Mouse (Mus musculus) ovary, postnatal 36 days (tissue): ENCODE measurements around the gene Fgfr2.

Experiments
- DNase-seq: peaks from one replicate; pipeline ENCODE4 v3.0.0; 2022; ENCODE audit warnings: low spot score, mixed read lengths

Gene Fgfr2

GRCm38 (mm10) chr7:133088411-133088810 is 34.7 kb downstream of the Fgfr2 start:
- no peak for DNase-seq

DNA sequence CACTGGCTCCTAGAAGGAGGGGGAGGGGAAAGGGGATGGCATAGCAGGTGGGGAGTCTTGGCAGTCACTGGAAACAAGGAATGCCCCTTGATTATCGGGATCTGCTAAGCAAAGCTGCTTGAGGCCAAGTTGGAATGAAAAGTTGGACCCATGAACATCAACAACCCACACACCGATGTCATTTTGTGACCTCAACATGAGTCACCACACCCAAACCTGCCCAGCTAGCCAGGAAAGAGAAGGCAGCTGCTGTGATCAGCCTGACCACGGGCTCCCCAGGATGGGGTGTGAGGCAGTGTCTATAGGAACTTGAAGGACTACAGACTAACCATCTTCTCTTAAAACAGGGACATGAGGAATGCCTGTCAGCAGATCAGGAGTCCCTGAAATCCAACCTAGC is 37.7 kb downstream of the Fgfr2 start:
- no peak for DNase-seq

- DNase-seq = no peak
These were observed 39.1 kb downstream of the Fgfr2 start for GRCm38 (mm10) chr7:133083936-133084614.

- no peak for DNase-seq
These were observed 44.2 kb downstream of the Fgfr2 start for GRCm38 (mm10) chr7:133078929-133079328.

- no peak for DNase-seq
These were observed 48.6 kb downstream of the Fgfr2 start for GRCm38 (mm10) chr7:133074462-133075133.

DNA sequence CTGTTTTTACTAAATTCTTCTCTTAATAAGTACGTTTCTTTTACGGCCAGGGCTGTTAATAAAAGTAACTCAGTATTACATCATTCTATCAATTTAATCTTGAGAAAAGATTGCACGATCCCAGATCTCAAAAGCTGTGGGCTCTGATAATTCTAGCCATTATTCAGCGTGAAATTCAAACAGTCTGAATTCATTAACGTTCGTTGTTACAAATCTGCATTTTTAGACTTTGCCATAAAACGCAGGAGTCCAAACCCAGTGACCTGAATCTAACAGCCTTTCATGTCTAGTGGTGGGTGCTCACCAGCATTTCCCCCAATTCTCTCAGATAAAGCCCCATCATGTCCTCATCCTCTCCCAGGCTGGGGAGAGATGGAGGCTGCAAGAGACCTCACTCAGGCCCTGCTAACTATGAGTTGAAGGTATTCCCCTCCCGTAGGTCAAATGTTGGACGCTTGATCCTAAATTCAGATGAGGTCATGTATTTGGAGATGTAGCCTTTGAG is 50.0 kb downstream of the Fgfr2 start:
- DNase-seq = no peak

- DNase-seq = no peak
These were observed 50.6 kb downstream of the Fgfr2 start for GRCm38 (mm10) chr7:133072535-133072934.

DNA sequence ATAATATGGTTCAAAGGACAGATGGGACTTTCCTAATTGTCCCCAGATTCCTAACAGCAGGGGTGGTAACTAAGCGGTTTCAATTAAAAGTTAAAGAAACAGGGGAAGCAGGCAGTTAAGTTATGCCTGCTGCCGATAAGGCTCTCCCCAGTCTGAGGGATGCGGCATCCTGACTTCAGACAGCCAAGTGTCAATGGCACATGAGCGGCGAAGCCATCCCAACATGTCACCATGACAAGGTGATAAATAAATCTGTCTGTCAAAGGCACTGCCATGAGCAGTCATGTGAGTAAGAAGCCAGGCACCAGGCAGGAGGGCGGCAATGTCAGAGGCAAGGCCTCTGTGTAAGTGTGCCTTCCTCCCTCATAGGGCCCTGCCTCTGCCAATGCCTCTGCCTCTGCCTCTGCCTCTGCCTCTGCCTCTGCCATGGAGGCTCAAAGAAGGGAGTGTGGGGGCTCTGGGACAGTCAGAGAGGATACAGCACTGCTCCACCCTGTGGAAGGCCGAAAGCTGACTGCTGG is 55.8 kb downstream of the Fgfr2 start:
- DNase-seq = no peak

GRCm38 (mm10) chr7:133066776-133067175 is 56.4 kb downstream of the Fgfr2 start:
- peak; percentile 28 for DNase-seq

DNA sequence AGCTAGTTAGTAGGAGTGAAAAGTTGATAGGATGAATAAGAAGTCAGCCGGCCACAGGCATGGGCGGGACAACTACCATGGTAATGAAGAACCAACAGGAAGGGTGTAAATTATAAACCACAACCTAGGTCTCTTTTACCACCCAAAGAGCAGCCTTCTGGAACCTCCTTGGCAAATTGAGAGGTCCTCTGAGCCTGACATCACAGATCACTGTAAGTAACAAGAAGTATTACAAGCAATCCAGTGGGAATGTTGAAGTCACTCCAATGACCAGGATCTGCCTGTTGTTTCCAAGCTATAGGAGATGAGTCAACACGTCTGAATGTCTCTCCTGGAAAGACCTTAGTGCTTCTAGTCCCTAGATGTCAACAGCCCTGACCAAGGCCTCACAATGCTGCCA is 61.1 kb downstream of the Fgfr2 start:
- no peak for DNase-seq

GRCm38 (mm10) chr7:133060170-133060569 is 63.0 kb downstream of the Fgfr2 start:
- no peak for DNase-seq

DNA sequence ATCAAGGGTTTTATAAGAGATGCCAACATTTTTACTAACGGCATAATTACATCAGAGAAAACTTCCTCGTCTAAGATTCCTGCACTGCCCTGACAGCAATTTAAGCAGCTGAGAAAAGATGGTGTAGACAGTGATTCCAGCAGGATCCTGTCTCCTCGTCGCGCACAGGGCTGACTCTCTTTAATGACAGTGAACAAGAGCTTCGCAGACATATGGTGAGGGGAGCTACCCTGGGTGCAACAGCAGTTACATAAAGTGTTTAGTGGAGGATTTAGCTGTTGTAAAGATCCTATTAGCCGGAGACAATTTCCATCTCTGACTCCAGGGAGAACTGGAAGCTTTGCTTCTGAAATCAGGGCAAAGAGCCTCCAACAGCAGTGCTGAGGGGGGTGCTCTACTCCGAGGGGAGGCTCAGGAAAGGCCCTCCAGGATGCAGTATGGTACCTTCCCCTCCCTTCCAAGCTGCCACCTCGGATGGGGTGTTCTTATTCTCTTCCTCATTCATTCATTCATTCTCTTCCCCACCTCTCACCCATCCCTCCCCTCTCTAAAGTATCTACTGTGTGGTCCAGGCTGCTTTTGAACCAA is 63.5 kb downstream of the Fgfr2 start:
- DNase-seq = no peak

- DNase-seq = no peak
These were observed 64.0 kb downstream of the Fgfr2 start for GRCm38 (mm10) chr7:133059150-133059509.

DNA sequence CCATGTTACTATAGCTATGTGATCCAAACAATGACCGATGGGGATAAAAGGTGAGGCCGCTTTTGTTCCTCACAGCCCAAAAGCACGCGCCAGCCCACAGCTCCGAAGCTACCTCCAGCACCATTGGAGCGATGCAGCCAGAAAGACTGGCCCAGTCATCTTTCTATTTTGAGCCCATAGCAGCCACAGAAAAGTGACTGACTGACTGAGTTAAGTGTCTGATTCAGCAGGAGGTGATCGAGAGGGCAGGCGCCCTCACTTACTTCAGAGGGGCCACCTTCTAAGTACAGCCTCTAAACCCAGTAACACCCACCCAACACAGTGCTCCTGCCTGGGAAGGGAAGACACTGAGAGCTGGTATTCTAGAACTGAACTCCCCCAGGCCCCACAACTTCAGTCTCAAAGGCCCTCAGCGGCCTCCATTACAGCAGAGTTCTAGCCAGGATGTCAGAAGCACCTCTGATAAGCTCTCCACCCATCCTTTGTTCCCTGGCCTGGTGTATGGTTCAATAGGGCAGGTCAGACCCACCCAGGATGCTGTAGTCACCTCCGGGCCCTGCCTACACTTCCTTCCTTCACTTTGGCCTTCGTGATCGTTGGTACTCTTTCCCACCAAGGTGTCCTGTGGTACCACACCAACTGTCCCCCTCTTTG is 64.5 kb downstream of the Fgfr2 start:
- DNase-seq = no peak

DNA sequence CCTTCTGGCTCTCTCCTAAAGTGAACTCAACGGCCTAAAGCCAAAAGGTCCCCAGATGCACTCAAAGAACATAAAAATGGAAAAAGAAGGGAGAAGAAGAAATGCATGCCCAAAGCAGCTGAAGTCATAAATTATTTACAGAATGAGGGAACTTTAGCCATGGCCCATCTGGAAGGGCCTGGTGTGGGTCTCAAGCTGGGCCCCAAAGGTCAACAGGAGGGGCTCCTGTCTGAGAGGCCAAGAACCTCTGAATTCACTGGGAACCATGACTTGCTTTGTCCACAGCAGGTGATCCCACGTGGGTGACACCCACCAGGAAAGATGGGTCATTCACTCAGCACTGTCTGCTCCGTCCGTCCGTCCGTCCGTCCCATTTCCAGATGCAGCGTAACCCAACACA is 66.2 kb downstream of the Fgfr2 start:
- no peak for DNase-seq

DNA sequence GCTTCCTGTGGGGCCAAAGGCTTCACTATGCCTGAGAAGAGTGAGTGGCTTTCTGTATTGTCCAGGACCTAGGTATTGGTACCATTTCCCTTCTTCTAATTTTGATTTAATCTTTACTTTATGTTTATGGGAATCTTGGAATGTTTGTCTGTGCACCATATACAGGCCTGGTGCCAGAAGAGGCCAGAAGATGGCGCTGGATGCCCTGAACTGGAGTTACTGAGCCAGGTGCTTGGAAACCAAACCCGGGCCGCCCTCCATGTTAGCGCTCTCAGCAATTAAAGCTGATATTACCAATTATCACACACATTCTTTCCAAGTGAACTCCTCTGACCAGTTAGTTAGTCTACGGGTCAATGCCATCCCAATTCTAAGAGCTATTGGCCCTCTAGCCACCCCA is 68.7 kb downstream of the Fgfr2 start:
- no peak for DNase-seq

DNA sequence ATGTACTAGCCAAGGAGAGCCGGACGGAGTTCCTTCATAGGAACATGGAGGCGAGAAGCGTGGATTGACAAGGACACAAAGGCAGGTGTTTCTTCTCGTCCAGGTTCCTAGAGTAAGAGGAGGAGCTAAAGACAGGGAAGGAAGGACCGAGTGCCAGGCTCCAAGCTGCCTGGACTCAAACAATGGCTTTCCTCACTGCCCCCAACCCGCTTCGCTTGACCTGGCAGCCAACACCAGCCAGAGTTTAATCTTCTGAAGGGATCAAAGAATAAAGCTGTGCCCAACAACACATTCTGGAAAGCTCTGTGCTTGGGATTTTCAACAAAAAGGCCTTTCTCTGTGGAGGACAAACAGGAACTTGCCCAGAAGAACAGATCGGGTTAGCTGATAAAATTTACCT is 69.4 kb downstream of the Fgfr2 start:
- DNase-seq = no peak

DNA sequence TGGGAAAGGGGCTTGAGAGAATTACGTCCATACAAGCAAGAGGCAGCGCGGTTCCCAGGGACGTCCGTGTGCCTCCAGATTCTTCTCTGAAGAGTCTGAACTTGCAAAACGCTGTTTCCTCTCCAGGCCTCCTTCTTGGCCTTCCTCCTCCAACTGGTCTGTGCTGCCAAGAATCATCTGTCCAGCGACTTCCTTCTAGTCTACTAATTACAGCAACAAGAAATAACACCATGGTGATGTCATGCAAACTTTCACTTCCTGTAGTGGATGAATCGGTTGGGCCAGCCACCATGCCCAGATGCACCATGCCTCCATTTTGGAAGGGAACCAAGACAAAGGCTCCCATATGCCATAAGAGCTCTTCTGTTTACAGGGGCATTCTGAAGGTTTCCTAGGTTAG is 70.3 kb downstream of the Fgfr2 start:
- no peak for DNase-seq

- no peak for DNase-seq
These were observed 72.5 kb downstream of the Fgfr2 start for GRCm38 (mm10) chr7:133050681-133051080.

- no peak for DNase-seq
These were observed 75.0 kb downstream of the Fgfr2 start for GRCm38 (mm10) chr7:133048085-133048630.

- DNase-seq = no peak
These were observed 75.9 kb downstream of the Fgfr2 start for GRCm38 (mm10) chr7:133047287-133047686.

DNA sequence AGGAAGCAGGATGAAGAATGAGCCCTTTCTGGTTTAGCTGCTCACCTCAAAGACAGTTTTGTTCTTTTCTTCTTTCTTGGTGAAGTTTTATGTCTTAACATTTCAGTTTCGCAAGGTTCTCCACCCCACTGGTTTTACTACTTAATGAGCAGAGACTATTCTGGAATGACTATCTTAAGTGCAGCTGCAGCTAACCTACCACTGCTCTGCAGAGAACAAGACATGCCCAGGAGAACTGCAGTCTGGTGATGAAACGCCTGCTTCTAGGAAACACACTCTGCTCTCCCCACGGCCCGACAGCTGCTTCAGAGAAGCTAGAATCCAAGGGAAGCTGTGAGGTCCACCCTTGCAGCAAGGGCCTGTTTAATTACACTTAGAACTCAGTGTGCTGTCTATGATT is 78.4 kb downstream of the Fgfr2 start:
- DNase-seq = no peak
